Mouse (Mus musculus) gastrocnemius, postnatal 4 days (tissue): ENCODE measurements at regions not wholly inside any gene's neighbourhood (a gene's known extent, or its start where the extent isn't known, plus 50 kb on each side); places are given as distances from the start of the nearest gene placed in this dataset.

Experiments
- DNase-seq, 2 experiments: peaks; one replicate each; pipeline ENCODE4 v3.0.0; 2021 to 2022; ENCODE audit warnings: low spot score in 2 of 2, mixed read lengths in 2 of 2

DNA sequence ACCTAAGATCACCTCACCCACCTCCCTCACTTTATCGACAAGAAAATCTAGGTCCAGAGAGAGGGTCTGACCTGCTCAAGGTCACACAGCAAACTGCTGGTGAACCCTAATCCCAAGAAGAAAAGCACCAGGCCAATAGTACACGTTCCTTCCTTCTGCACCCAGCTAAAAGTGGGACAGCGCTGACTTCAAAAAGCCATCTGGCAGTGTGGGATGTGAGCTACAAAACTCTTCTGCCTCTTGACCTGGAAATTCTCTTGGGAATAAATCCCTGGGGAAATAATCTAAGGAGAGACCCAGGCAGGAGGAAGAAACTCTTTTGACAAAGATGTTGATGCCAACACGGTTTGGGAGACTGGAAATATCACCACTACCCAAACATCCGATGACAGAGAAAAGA is 175.4 kb downstream of the Cct6b start:
- DNase-seq = no peak

GRCm38 (mm10) chr11:82579841-82580415 is 184.2 kb downstream of the Cct6b start:
- no peak for DNase-seq

DNA sequence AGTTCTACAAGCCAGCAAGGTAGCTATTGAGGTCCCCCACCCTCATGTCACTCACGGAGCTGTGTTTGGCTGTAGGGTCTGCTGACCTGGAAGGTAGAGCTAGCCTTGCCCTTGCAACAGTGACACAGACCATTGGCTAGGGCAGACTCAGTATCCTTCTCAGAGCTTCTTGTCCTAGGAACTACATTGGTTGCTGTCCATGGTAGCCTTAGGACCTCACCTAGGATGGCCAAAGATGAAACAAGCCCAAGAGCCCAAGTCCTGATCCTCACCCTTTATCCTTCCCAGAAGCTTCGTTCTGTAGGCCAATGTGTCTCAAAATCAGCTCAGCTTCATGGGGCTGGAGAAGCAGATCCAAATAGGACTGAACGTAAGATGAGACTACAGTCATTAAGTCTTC is 187.3 kb downstream of the Tmem132e start:
- DNase-seq = no peak

DNA sequence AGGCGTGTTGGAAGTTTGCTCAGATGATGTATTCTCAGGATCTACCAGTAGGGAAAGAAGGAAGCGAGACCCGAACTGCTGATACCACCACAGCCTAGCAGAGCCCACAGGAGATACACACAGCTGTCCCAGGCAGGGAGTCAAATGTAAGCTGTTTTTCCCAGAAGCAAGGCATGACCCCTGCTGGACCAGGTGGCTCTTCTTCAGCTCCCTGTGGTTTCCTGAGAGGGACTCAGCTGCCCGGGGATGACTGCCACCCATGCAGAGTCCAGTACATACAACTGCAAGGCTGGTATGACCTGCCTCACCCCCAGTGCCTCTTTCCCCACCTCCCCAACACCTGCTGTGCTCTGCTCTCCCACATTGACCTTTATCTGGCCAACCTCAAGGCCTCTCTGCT is 184.4 kb downstream of the Tmem132e start:
- no peak for DNase-seq

DNA sequence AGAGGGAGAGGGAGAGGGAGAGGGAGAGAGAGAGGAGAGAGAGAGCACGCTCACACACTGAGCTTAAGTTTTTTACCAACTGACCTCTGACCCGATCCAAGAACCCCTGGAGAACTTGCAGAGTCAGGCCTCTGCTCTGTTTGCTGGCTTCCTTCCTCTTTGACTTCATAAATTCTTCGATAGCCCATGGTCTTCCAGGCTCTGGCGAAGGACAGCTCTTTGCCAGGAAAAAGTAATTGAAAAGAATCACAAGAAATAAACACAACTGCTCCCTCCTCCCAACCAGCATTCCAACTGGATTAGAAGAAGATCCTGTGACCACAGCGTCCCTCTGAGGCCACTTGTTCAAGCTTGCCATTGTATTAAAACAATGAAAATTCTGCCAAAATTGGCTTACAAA is 182.8 kb downstream of the Tmem132e start:
- DNase-seq = no peak

DNA sequence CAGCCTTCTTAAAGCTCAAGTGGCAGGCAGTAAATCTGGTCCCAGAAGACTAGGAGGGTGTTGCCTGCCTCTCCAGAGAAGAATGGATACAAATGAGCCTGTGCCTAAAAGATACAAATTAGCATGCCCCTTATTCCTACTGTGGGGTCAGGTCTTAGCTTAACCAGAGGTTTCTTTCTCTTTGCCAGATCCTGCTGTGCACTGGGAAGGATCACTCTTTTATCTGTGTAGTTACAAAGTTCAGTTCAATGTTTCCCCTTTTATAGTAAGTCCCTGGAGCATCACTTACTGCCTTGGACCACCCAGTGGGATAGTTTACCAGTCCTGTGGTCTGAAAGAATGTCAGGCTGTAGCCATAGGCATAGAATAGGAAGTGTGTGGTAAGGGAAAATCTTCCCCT is 181.1 kb downstream of the Tmem132e start:
- no peak for DNase-seq

- no peak for DNase-seq
Measured at GRCm38 (mm10) chr11:82568219-82568676, 179.5 kb downstream of the Tmem132e start.

GRCm38 (mm10) chr11:82567014-82567685 is 178.4 kb downstream of the Tmem132e start:
- DNase-seq = no peak

GRCm38 (mm10) chr11:82566092-82566491 is 177.4 kb downstream of the Tmem132e start:
- DNase-seq = no peak

DNA sequence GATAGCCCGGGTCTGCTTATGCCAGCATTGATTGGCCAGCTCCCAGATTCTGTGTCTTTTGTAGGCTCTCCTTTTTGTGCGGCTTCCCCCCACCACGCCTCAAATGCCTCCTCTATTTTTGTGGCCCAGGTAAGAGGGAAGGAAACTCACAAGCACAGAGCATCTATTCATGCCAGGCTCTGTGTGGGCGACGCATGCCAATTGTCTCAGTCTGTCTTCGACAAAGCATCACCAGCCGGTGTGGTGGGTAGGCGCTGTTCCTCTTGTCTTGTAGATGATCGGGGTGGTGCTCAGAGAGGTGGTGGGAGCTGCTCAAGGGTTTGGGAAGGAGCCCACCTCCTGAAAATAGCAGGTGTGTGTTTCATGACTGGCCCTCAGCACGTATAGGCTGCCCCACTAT is 175.5 kb downstream of the Tmem132e start:
- no peak for DNase-seq

DNA sequence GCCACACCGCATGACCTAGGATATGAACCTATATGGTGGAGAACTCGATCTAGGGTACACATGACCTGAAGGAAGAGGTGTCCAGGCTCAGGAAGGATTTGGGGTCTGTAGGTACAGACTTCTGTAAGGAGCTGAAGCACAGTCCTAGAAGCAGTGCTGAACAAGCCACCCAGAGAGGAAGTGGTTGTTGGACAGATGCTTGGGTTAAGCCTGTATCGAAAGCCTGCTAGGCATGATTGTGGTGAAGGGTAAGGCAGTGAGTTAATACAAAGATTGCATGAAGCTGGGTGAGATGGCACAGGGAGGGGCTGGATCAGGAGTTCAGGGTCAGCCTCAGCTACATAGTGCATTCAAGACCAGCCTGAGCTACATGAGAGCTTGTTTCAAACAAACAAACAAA is 153.3 kb downstream of the Tmem132e start:
- no peak for DNase-seq

GRCm38 (mm10) chr11:82541376-82541775 is 152.7 kb downstream of the Tmem132e start:
- DNase-seq = no peak

GRCm38 (mm10) chr11:82537931-82538330 is 149.2 kb downstream of the Tmem132e start:
- DNase-seq = no peak

- DNase-seq = no peak
Measured at GRCm38 (mm10) chr11:82523200-82523802, 134.6 kb downstream of the Tmem132e start.

GRCm38 (mm10) chr11:82521383-82521782 is 132.7 kb downstream of the Tmem132e start:
- DNase-seq = no peak

- DNase-seq = no peak
Measured at GRCm38 (mm10) chr11:82518691-82519090, 130.0 kb downstream of the Tmem132e start.

- DNase-seq = peak in 1 of 2 experiments; percentile 18
Measured at GRCm38 (mm10) chr11:82514526-82515144, 125.9 kb downstream of the Tmem132e start.

DNA sequence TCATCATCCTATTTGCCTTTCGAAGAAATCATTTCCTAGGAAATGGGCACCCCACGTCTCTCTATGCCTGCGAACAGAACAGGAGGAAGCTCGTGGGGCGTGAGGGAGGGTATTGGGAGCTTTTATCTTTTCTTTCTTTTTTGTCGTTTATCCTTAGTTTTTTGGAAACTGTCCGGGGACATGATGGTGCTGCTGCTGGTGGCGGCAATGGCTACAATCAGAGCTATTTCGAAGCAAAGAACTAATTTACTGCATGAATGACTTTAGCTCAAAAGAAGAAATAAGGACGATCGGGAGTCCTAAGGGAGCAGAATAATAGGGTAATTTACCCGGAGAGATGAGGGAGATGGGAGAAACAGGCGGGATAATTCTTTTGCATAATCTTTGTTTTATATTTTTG is 119.9 kb downstream of the Tmem132e start:
- no peak for DNase-seq
